Mouse (Mus musculus) embryonic facial prominence, embryonic 12.5 days (tissue): ENCODE measurements around the gene Heatr4. TPM values are rescaled to one million over a fixed set of nuclear protein-coding genes. Genes with fewer than 3 reads are reported as not detected.
"Not testable (repeated sequence)": the region's sequence is repeated elsewhere in the genome, so short reads cannot be mapped to it uniquely, and the experiment has no call there.

Experiments
- ATAC-seq: fragments of 200-750 bp; cut with Nextera tagmentation; 2 replicates; pipeline ENCODE4 v1.8.0; 2017; ENCODE audit not compliant: insufficient number of reproducible peaks, insufficient read depth, low FRiP score, low TSS enrichment
- H3K27ac ChIP-seq: fragments of 300-500 bp; sonication (generic); 2 replicates; pipeline ENCODE4 v1.5.1; 2016; ENCODE audit warnings: mild to moderate bottlenecking
- H3K27me3 ChIP-seq: fragments of 300-500 bp; sonication (generic); 2 replicates; pipeline ENCODE4 v1.6.1; 2016; ENCODE audit warnings: mild to moderate bottlenecking, moderate library complexity
- H3K36me3 ChIP-seq: fragments of 300-500 bp; sonication (generic); 2 replicates; pipeline ENCODE4 v1.6.1; 2016; ENCODE audit warnings: mild to moderate bottlenecking
- H3K4me1 ChIP-seq: fragments of 300-500 bp; sonication (generic); 2 replicates; pipeline ENCODE4 v1.6.1; 2016
- H3K4me2 ChIP-seq: fragments of 300-500 bp; sonication (generic); replicated peaks from 2 replicates; pipeline ENCODE4 v1.6.1; 2016; ENCODE audit warnings: mild to moderate bottlenecking, moderate library complexity
- H3K4me3 ChIP-seq: fragments of 300-500 bp; sonication (generic); 2 replicates; pipeline ENCODE4 v1.5.1; 2016; ENCODE audit warnings: mild to moderate bottlenecking
- H3K9ac ChIP-seq: fragments of 300-500 bp; sonication (generic); 2 replicates; pipeline ENCODE4 v1.6.1; 2016; ENCODE audit warnings: mild to moderate bottlenecking, moderate library complexity
- H3K9me3 ChIP-seq: fragments of 300-500 bp; sonication (generic); 2 replicates; pipeline ENCODE4 v1.6.1; 2016; ENCODE audit warnings: mild to moderate bottlenecking, moderate library complexity
- WGBS: fragments of 180-500 bp; shearing (Covaris S2); methylation state at CpG from one replicate; pipeline ENCODE4 v1.1.7; 2016; 5-methylcytosine and 5-hydroxymethylcytosine counted together
- polyA plus RNA-seq: library from polyadenylated mRNA; unstranded; fragments of >200 nt; fragmentation: Nextera tagmentation; extraction: Ambion mirVana; gene quantifications from 2 replicates; pipeline ENCODE4 v1.2.1, GENCODE M21; 2016

The Heatr4 gene
- polyA plus RNA-seq, 1 experiment from 2014 or later, result not detected

DNA sequence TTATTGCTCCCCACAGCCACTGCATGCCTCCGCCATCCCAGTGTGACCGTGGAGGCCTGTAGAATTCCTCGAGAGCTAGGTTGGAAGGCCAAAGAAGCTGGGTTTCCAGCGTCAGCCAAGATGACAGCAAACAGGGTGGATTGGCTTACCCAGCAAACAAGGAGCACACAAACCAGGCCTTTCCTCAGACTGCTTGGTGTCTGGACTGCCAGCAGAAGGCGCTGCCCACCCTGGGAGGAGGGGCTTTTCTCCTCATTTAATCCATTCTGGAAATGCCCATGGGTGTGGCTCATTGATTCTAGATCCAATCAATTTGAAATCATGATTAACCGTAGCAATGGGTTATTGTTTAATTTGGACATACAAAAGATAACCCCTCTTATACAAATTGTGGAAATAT, 28.5 kb upstream of the Heatr4 start:
- WGBS, result 73% methylated on average over 6 of the region's 6 CpGs
- no peak overlapping the region for H3K4me2 ChIP-seq
- ATAC-seq, result no peak
- no peak overlapping the region for H3K27ac ChIP-seq
- peaks cover 8% of the 10 kb centered on the region; the same call in 1 of the 2 replicates for H3K36me3 ChIP-seq
- H3K9me3 ChIP-seq, result no peaks in the 10 kb centered on the region
- H3K9ac ChIP-seq, result no peak overlapping the region
- peaks cover 19% of the 10 kb centered on the region for H3K4me1 ChIP-seq
- no peaks in the 10 kb centered on the region for H3K27me3 ChIP-seq
- no peak overlapping the region for H3K4me3 ChIP-seq

DNA sequence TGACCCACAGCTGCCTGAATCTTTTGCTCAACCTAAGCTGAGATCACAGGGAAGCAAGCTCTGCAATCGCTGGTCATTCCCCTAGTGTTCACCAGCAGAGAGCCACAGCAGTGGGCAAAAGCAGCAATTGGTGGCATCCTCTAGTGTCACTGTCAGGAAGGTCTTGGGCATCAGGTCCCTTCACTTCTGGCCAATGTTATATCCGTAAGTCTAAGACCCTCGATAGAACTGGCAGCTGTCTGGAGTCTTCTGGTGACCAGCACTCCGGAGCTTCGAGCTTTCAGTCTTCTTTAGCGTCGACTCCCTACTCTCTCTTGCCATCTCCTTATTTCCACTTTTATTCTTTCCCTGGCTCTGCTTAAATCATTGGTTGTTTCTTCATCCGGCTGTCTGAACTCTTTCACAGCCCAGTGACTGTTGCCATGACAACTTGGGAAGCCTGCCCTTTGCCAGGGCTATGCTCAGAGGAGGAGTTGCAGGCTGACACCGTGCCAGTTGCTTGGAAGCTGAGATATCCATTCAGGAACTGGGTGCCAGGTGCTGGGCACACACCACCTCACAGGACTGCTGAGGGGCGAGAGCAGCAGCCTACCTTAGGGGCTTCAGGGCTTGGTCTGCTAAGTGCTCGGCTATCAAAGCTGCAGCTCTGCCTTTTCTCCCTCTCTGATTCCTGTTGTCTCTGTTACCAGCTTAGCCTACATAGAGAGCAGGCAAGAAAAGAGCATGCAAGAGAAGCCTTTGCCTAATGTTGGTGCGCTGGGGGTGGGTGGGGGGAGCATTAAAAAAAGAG, 26.8 kb upstream of the Heatr4 start:
- Histone ChIP-seq H3K36me3 (peaks cover 8% of the 10 kb centered on the region; the same call in 1 of the 2 replicates), H3K27me3 (no peaks in the 10 kb centered on the region), H3K9ac (no peak overlapping the region), H3K4me3 (no peak overlapping the region), H3K4me1 (peaks cover 19% of the 10 kb centered on the region), H3K4me2 (peak overlapping the region; percentile 52), H3K9me3 (no peaks in the 10 kb centered on the region), H3K27ac (0 out of 2 replicates have a peak overlapping the region, but pooled peaks have one; percentile 11)
- no peak for ATAC-seq
- WGBS, result 55% methylated on average over 12 of the region's 12 CpGs

GRCm38 (mm10) chr12:84010201-84010600, 25.5 kb upstream of the Heatr4 start:
- no peak overlapping the region for H3K9ac ChIP-seq
- no peaks in the 10 kb centered on the region for H3K27me3 ChIP-seq
- H3K4me3 ChIP-seq, result peak overlapping the region; percentile 47
- peak overlapping the region; percentile 52 for H3K4me2 ChIP-seq
- H3K27ac ChIP-seq, result no peak overlapping the region
- ATAC-seq, result no peak
- peaks cover 19% of the 10 kb centered on the region for H3K4me1 ChIP-seq
- 79% methylated on average over 3 of the region's 3 CpGs for WGBS
- H3K36me3 ChIP-seq, result peaks cover 5% of the 10 kb centered on the region; the same call in 1 of the 2 replicates
- no peaks in the 10 kb centered on the region for H3K9me3 ChIP-seq

- WGBS, result 1% methylated on average over 53 of the region's 70 CpGs
- peak within 1 kb of the TSS; percentile 60 for H3K9ac ChIP-seq
- not testable (repeated sequence) for H3K27me3 ChIP-seq, H3K9me3 ChIP-seq, H3K36me3 ChIP-seq
- peak; percentile 93 for ATAC-seq
- H3K4me2 ChIP-seq, result peak within 1 kb of the TSS; percentile 52
- H3K4me1 ChIP-seq, result peaks cover 19% of the 10 kb centered on the region
- H3K4me3 ChIP-seq, result peak within 1 kb of the TSS; percentile 47
- 0 out of 2 replicates have a peak within 1 kb of the TSS, but pooled peaks have one; percentile 50 for H3K27ac ChIP-seq
Observed at GRCm38 (mm10) chr12:84009171-84009965, 24.7 kb upstream of the Heatr4 start, which contains the start of gene Acot1. Acot1 (plus strand) TSS chr12:84009490.

DNA sequence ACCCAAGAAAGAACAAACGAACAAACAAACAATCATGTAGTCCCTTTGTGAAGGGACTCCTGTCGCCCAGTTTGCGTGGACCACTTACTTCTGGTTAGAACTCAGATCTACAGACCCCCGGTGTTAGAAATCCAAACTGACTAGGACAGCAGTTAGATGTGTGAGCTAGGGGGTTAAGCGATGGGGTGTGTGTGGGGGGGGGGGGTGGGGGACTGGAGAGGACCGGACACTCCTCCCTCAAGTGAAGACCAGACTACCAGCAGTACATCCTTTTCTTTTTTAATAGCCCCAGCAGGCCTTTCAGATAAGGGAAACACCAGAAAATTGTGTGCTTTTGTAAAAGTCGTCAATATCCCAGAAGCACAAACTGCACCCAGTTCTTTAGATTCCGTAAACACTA, 24.1 kb upstream of the Heatr4 start:
- Histone ChIP-seq H3K27me3 (no peaks in the 10 kb centered on the region), H3K9ac (no peak overlapping the region), H3K4me3 (peak overlapping the region; percentile 47), H3K9me3 (no peaks in the 10 kb centered on the region), H3K36me3 (no peaks in the 10 kb centered on the region), H3K4me1 (peaks cover 19% of the 10 kb centered on the region), H3K27ac (0 out of 2 replicates have a peak overlapping the region, but pooled peaks have one; percentile 50), H3K4me2 (peak overlapping the region; percentile 52)
- 69% methylated on average over 8 of the region's 8 CpGs for WGBS
- ATAC-seq, result no peak

DNA sequence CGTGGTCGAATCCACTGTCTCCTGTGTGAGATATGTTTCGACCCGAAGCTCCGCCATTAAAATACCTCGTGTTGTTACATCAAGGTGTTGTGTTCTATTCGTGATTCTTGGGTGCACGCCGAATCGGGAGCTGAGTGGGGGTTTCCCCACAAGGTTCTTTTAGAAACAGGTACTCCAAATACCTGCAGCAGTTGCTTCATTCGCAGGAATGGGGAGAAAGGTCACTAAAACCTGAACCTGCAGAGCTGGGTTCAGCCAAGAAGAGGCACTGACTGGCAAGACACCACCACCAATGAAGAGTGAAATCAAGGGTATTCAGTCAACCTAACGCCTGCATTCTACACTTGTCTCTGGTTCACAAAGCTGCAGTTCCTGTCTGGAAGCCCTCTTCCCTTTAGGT, 23.6 kb upstream of the Heatr4 start:
- no peak overlapping the region for H3K4me3 ChIP-seq
- H3K4me2 ChIP-seq, result no peak overlapping the region
- H3K27ac ChIP-seq, result no peak overlapping the region
- no peak for ATAC-seq
- no peaks in the 10 kb centered on the region for H3K36me3 ChIP-seq
- H3K27me3 ChIP-seq, result no peaks in the 10 kb centered on the region
- no peaks in the 10 kb centered on the region for H3K9me3 ChIP-seq
- 92% methylated on average over 12 of the region's 12 CpGs for WGBS
- no peak overlapping the region for H3K9ac ChIP-seq
- peaks cover 19% of the 10 kb centered on the region for H3K4me1 ChIP-seq

DNA sequence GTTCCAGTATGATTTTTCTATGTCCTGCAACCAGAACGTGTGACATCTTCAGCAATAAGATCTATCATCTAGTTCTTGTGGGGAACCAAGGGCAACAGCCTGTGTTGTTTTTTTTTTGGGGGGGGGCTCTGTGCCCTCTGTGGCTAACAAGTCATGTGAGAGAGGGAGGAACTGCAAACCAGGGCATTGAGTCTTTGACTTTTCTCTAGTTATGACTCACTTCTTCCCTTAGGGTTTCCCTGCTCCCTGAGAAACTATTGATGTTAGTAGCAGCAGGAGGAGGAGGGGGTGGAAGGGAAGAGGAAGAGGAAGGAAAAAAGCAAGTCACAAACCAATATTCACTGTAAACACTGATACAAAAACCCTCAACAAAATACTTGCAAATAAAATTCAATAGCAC, 19.2 kb upstream of the Heatr4 start:
- Histone ChIP-seq H3K4me3 (no peak overlapping the region), H3K9ac (no peak overlapping the region), H3K4me2 (no peak overlapping the region), H3K27me3 (no peaks in the 10 kb centered on the region), H3K36me3 (no peaks in the 10 kb centered on the region), H3K27ac (no peak overlapping the region), H3K9me3 (no peaks in the 10 kb centered on the region; the same call in 1 of the 2 replicates), H3K4me1 (peaks cover 2% of the 10 kb centered on the region; the same call in 1 of the 2 replicates)
- ATAC-seq, result no peak
- WGBS, result 83% methylated on average over 1 of the region's 1 CpGs

DNA sequence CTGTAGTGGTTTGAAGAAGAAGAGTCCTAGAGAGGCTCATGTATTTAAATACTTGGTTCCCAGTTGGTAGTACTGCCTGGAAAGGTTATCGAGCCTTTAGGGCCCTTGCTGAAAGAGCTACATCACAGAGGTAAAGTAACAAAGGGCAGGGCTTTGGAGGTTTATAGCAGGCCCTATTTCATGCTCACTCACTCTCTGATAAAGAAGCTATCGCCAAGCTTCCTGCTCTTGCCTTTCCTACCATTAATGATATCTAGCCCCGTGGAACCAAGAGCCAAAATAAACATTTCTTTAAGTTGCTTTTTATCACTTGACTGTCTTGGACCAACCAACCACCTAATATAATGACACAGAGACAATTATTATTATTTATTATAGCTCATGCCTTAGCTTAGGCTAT, 15.8 kb upstream of the Heatr4 start:
- no peak for ATAC-seq
- Histone ChIP-seq H3K27me3 (no peaks in the 10 kb centered on the region), H3K4me2 (no peak overlapping the region), H3K9me3 (no peaks in the 10 kb centered on the region; the same call in 1 of the 2 replicates), H3K9ac (no peak overlapping the region), H3K36me3 (no peaks in the 10 kb centered on the region), H3K4me1 (no peaks in the 10 kb centered on the region), H3K4me3 (no peak overlapping the region), H3K27ac (no peak overlapping the region)
- WGBS, result 91% methylated on average over 3 of the region's 3 CpGs

- H3K27ac ChIP-seq, H3K4me1 ChIP-seq, H3K9me3 ChIP-seq, H3K36me3 ChIP-seq, H3K9ac ChIP-seq, ATAC-seq, H3K27me3 ChIP-seq, H3K4me2 ChIP-seq, H3K4me3 ChIP-seq: not testable (repeated sequence)
- 80% methylated on average over 8 of the region's 8 CpGs for WGBS
Observed at GRCm38 (mm10) chr12:83999237-83999636, 14.6 kb upstream of the Heatr4 start.

- H3K4me2 ChIP-seq, result no peak overlapping the region
- no peak overlapping the region for H3K27ac ChIP-seq
- H3K27me3 ChIP-seq, result no peaks in the 10 kb centered on the region
- H3K4me1 ChIP-seq, result no peaks in the 10 kb centered on the region
- no peaks in the 10 kb centered on the region for H3K36me3 ChIP-seq
- 61% methylated on average over 11 of the region's 11 CpGs for WGBS
- no peaks in the 10 kb centered on the region; the same call in 1 of the 2 replicates for H3K9me3 ChIP-seq
- no peak overlapping the region for H3K9ac ChIP-seq
- no peak for ATAC-seq
- no peak overlapping the region for H3K4me3 ChIP-seq
Observed at GRCm38 (mm10) chr12:83998341-83999107, 13.9 kb upstream of the Heatr4 start.

GRCm38 (mm10) chr12:83997221-83997620, 12.6 kb upstream of the Heatr4 start:
- WGBS, result 60% methylated on average over 2 of the region's 2 CpGs
- H3K9me3 ChIP-seq, result no peaks in the 10 kb centered on the region; the same call in 1 of the 2 replicates
- no peak for ATAC-seq

More at GRCm38 (mm10) chr12:83997221-83997620, 12.6 kb upstream of the Heatr4 start:
- Histone ChIP-seq H3K27ac (no peak overlapping the region), H3K27me3 (no peaks in the 10 kb centered on the region), H3K4me3 (no peak overlapping the region), H3K4me1 (no peaks in the 10 kb centered on the region), H3K36me3 (no peaks in the 10 kb centered on the region), H3K9ac (no peak overlapping the region), H3K4me2 (no peak overlapping the region)
